Mouse (Mus musculus): ENCODE results near the gene Frat2. TPM values are rescaled to one million over a fixed set of nuclear protein-coding genes. Genes with fewer than 3 reads are reported as not detected.

Frat2 gene
- total RNA-seq, 2 experiments from 2014 or later = 13.9 to 14.9 TPM

DNA sequence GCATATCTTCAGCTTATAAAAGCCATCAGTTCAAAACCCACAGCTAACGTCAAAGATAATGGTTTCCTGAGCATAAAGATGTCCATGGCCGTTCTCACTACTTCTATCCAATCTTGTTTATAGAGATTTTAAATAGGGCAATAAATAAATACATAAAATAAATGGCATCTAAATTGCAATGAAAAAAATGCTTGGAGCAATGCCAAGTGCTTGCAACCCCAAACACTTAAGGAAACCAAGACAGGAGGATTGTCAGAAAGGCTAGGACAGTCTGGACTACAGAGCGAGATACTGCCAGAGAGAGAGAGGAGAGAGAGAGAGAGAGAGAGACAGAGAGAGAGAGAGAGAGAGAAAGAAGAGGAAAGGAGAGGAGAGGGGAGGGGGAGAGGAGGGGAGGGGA is 21.4 kb downstream of the Frat2 start:
- DNase-seq (ENCODE audit: extremely low spot score in 1 of 2, low spot score in 1 of 2) = no peak

DNA sequence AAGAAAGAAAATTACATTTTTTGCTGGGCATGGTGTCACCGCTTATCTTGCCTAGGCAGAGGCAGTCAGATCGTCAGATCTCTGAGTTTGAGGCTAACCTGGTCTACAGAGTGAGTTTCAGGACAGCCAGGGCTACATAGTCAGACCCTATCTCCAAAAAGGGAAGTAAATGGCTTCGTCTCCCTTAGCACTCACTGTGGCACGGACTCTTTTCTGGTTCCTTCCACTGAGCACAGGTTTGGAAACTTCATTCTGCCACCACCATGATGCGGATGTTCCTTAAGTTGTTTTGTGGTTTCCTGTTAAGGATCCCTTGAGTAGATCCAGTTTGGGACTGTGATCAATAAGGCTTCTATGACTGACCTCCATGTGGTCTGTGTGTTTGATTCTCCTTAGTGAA is 23.0 kb downstream of the Frat2 start:
- DNase-seq (ENCODE audit: extremely low spot score in 1 of 2, low spot score in 1 of 2) = no peak

GRCm38 (mm10) chr19:41822589-41822988 is 25.3 kb downstream of the Frat2 start:
- no peak for DNase-seq (ENCODE audit: extremely low spot score in 1 of 2, low spot score in 1 of 2)

GRCm38 (mm10) chr19:41821436-41821835 is 26.5 kb downstream of the Frat2 start:
- no peak for DNase-seq (ENCODE audit: extremely low spot score in 1 of 2, low spot score in 1 of 2)

DNA sequence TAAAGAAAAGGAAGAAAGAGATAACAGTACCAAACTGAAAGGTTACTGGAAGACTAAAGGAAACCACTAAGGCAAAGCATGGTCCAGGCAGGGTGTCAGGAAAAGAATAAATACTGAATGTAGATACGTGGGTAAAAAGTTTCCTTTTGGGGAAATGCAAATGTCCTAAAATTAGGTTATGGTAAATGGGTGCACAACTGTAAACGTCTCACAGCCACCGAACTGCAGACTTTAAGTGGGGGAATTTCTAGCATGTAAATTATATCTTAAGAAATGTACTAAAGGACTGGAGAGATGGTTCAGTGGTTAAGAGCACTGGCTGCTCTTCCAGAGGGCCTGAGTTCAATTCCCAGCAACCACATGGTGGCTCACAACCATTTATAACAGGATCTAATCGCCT is 29.2 kb downstream of the Frat2 start:
- DNase-seq (ENCODE audit: extremely low spot score in 1 of 2, low spot score in 1 of 2) = no peak

DNA sequence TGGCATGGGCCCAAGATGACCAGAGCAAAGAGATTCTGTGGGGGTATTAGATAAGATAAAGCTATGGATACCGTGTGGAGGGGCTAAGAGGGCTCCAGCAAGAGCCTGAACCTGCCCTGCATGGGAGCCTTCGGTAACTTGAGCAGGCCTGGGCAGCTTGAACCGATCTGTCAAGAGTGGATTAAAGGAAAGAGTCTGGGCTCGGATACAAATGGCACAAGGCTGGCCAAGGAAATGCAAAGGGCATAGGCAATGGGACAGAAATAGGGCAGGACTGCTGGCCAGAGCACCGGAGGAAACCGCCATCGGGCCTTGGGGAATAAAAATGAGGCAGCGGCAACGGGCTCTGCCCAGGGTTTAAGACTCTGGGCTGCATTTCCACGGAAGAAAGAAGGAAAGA is 30.6 kb downstream of the Frat2 start:
- DNase-seq (ENCODE audit: extremely low spot score in 1 of 2, low spot score in 1 of 2) = no peak

DNA sequence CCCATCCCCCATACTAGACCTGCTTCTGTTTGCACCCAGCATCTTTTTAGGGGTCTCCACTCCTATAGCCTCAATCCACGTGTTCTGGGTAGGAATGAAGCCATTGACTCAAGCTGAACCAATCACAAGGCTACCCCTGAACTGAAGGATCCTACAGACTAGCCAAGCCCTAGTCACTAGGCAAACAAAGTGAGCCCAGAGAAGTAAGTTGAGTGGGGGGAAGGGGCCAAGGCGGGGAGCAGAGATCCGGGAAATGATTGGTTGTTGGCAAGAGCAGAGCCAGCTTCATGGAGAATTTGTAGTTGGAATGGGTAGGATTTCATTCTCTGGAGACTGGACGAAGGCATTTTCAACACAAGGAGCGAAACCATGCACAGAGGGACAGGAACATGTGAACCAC is 31.0 kb downstream of the Frat2 start:
- DNase-seq (ENCODE audit: extremely low spot score in 1 of 2, low spot score in 1 of 2) = no peak

DNA sequence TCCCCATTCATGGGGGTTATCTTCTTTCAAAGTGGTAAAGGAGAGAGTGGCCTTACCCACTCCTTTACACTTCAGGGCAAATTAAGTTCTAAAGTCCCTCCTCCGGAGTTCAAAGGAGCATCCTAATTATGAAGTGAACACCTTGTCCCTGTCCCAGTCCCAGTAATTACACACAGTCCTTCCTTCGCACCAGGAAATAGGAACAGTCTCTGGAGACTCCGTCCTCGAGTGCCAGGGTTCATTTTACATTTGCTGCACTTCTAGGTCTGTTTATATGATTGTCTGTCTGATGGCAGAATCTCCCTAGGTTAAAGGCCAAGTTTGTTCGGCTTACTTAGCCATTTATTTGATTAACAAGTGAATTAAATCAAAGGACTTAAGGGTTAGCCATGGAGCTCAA is 31.5 kb downstream of the Frat2 start:
- no peak for DNase-seq (ENCODE audit: extremely low spot score in 1 of 2, low spot score in 1 of 2)

DNA sequence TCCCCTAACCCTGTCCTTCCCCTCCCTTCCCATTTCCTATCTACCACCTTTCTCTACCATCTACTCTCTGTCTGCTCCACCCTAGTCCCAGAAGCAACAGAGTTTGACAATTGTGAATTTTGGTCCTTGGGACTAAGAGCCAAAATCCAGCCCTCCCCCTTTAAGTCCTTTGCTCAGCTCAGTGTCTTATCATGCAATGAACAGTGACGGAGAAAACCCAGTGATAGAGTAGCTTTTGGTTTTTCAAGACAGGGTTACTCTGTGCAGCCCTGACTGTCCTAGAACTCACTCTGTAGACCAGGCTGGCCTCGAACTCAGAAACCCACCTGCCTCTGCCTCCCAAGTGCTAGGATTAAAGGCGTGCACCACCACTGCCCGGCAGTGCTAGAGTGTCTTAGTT is 34.6 kb downstream of the Frat2 start:
- DNase-seq (ENCODE audit: extremely low spot score in 1 of 2, low spot score in 1 of 2) = no peak

DNA sequence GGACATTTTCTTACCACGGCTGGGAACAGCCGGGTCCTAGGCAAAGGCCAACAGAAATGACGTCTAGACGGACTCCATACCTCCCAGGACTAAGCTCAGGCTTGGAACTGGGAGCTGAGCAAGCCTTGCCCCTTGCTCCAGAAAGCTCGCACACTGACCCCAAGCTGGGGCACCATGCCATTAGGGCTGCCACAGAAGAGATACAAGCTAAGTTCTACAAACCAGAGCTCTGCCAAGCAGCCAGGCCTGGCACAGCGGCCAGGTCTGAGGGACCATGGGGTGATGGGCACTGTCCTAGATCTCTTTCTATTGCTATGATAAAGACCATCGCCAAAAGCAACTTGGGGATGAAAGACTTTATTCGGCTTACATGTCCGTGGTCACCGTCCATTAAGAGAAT is 35.4 kb downstream of the Frat2 start:
- no peak for DNase-seq (ENCODE audit: extremely low spot score in 1 of 2, low spot score in 1 of 2)

GRCm38 (mm10) chr19:41810074-41810473 is 37.9 kb downstream of the Frat2 start:
- DNase-seq (ENCODE audit: extremely low spot score in 1 of 2, low spot score in 1 of 2) = no peak

- no peak for DNase-seq (ENCODE audit: extremely low spot score in 1 of 2, low spot score in 1 of 2)
These were observed 39.8 kb downstream of the Frat2 start for GRCm38 (mm10) chr19:41808104-41808634.

GRCm38 (mm10) chr19:41807497-41807896 is 40.4 kb downstream of the Frat2 start:
- DNase-seq (ENCODE audit: extremely low spot score in 1 of 2, low spot score in 1 of 2) = no peak

DNA sequence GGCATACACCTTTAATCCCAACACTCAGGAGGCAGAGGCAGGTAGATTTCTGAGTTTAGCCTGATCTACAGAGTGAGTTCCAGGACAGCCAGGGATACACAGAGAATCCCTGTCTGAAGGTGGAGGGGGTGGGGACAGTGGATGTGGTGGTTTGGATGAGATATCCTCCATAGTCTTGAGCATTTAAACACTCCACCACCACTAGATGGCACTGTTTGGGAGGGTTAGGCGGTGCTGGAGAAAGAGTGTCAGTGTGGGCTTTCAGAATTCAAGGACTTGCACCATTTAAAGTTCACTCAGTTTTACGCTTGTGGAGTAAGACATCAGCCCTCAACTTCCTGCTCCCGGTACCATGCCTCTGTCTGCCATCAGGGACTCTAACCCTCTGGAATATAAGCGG is 42.1 kb downstream of the Frat2 start:
- DNase-seq (ENCODE audit: extremely low spot score in 1 of 2, low spot score in 1 of 2) = no peak

GRCm38 (mm10) chr19:41803322-41803721 is 44.6 kb downstream of the Frat2 start:
- no peak for DNase-seq (ENCODE audit: extremely low spot score in 1 of 2, low spot score in 1 of 2)

GRCm38 (mm10) chr19:41801742-41802369 is 46.1 kb downstream of the Frat2 start, which contains the start of gene Arhgap19:
Gene Arhgap19, minus strand, starts transcription at chr19:41802047.
- DNase-seq (ENCODE audit: extremely low spot score in 1 of 2, low spot score in 1 of 2) = peak; percentile 63 to 65

DNA sequence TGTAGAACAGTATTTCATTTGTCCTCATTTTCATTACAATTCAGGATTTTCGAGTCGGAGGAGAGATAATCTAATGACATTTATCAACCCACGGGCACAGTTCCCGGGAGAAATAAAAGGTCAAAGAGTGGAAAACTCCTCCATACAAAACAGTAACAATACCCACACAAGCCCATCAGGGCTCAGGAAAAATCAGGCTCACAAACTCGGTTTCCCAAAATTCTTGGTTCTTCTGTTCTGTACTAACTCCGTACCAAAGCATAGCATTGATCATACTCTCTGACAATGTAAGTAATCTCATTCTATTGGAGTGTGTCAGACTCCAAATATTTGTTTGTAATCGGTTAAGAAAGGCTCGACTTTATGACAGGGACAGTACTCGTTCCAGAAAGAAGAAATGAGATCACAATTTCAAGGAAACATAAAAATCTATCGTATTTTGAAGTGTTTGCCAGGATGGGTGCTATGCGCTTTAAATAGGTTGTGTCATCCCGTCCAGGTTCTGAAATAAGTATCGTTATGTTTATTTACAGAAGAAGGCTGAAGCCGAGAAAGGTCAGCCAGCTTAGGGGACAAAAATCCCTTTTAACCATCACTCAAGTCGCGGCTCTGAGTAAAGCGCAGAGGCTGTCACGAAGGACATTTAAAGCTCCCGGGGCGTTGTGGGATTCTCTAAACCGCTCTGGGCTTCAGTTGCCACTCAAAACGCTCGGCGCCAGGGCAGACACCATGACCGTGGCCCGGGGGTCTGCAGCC is 46.8 kb downstream of the Frat2 start:
- DNase-seq (ENCODE audit: extremely low spot score in 1 of 2, low spot score in 1 of 2) = peak in 1 of 2 experiments; percentile 8

GRCm38 (mm10) chr19:41800451-41800850 is 47.5 kb downstream of the Frat2 start:
- DNase-seq (ENCODE audit: extremely low spot score in 1 of 2, low spot score in 1 of 2) = no peak

GRCm38 (mm10) chr19:41797536-41797935 is 50.4 kb downstream of the Frat2 start:
- DNase-seq (ENCODE audit: extremely low spot score in 1 of 2, low spot score in 1 of 2) = no peak

- no peak for DNase-seq (ENCODE audit: extremely low spot score in 1 of 2, low spot score in 1 of 2)
These were observed 51.1 kb downstream of the Frat2 start for GRCm38 (mm10) chr19:41796789-41797327.

DNA sequence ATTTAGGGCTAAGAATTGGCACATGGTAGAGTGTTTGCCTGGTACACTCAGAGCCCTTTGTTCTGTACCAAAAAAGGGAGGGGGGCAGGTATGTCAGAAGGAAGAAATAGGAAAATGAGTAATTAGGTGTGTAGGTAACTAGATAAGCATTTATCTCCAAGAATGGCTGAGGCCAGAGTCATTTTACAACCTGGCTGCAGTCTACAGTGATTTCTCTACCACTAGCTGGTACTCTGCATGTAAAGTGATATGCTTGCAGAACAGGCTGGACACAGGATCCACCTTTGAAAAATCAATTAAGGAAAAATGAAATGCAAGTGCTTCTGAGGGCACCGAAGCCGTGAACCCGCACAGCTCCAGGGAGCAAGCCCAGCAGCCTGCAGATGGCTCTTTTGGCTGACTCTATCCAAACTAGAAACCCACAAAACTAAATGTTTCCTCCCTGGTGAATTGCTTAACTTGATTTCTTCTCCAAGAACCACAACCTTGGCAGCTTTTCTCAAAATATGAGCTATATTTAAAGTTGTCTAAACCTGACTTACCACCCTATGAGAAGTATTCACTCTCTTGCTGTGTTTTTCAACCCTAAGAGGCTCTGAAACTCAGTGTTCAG is 51.7 kb downstream of the Frat2 start:
- DNase-seq (ENCODE audit: extremely low spot score in 1 of 2, low spot score in 1 of 2) = no peak
